Mouse (Mus musculus): ENCODE data around the gene Cct2.

Cct2 gene

DNA sequence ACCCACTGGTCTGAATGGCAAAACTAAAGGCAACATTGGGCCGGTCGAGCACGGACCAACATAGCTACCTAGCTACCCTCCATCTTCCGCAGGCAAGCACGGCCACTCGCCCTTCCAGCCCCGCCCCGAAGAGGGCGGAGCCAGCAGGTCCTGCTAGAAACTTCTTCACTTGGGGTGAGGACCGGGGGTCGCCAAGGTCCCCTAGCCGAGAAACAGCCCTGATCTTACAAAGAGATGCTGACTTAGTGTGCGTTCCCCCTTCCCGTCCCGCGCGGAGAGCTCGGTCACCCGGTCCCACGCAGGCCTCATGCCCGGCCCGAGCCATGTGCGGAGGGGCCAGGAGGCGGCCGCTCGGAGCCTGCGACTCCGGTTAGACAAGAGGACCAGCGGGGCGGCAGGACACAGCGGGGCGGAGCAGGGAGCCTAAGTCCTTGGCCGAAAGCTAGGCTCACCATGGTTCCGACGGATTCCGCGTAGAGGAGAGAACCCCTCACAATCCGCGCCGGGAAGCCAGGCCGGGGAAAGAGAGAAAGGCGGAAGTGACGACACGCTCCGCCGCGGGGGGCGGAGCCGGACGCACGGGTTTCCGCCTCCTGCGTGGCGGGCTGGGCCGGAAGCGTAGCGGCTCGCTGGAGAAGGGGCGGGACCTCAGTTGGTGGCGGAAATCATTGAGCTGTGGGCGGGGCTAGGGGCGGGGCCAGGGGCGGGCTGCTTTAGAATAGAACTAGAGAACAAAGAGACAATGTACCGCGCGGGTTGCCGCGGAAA is at the start of gene Cct2:
TSS of gene Cct2 (minus strand) at position 561 of the 768 bp plus-strand sequence.
- peak; percentile 96 for DNase-seq (ENCODE audit: low spot score)

DNA sequence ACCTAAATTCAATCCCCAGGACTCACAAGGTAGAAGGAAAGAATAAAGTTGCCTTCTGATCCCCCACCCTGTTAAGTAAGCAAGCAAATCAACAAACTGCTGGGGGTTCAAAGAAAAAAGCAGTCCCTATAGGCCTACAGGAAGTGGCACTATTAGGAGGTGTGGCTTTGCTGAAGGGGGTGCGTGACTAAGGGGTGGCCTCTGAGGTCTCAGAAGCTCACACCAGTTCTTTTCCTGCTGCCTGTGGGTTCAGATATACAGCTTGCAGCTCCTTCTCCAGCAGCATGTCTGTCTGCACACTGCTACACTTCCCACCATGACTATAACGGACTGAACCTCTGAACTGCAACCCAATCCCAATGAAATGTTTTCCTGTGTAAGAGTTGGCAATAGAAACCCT is 48.9 kb upstream of the Cct2 start:
- no peak for DNase-seq (ENCODE audit: low spot score)

DNA sequence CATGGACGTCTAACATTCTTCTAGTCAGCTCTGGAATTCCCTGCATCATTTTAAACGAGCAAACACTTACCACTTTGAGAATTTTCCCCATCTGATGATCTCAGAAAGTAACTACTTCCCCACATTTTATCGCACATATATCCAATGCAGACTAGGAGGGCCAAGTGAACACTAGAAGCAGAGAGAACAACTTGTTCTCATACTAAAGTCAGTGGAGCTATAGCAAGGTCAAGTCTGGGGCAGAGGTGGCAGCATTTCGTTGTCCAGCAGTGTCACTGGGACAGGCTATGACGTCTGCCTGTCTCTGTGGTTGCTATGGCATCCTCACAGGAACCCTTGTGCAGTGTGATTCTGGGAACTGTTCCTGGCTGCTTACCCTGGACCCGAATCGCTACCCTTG is 47.8 kb upstream of the Cct2 start:
- DNase-seq (ENCODE audit: low spot score), result no peak

DNA sequence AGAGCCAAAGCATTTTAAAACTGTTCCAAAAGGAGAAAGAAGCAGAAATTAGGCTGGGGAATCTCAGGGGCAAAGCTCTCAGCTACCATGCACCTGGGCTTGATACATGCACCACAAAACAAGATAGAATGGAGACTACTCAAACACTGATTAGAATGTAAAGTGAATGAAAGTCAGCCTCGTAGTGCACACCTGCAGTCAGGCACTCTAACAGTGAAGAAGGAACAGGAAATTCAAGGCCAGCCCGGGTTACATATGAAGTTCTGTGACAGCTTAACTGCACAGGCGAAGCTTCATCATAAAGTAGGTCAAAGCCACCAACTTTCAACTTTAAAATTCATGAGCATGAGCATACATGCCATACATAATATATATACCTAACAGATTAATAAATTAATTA is 46.7 kb upstream of the Cct2 start:
- DNase-seq (ENCODE audit: low spot score), result no peak

DNA sequence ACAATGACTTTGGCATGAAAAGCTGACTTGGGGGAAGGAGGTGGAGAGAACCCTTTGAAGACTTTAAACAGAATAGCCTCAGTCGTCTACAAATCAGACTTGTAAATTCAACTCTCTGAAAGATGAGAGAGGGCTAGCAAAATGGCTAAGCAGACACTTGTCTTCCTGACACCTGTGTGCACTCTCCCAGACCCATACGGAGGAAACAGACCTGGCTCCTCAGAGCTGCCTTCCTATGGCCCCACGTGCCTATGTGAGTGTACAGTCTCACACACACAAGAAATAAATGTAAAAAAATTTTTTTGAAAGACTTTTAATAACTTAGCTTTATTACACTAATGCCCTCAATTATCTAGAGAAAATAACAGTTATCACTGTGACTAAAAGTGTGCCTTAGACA is 43.1 kb upstream of the Cct2 start:
- DNase-seq (ENCODE audit: low spot score), result no peak

DNA sequence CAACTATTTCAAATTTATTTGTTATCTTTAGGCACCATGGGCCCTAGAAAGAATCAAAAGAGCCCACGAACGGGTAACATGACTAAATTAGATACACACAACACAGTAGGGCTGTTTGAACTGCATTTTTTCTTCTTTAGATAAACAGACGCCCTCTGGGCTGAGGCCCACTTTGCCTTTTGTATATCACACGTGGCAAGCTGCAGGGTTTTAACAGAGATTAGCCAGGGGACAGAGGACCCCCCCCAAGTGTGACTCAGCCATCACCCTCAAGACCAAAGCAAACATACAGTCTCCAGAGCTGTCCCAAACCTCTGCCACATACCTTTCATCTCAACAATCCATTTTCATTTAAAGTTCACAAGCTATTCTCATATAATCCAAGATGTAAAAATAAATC is 42.6 kb upstream of the Cct2 start:
- peak; percentile 86 for DNase-seq (ENCODE audit: low spot score)

DNA sequence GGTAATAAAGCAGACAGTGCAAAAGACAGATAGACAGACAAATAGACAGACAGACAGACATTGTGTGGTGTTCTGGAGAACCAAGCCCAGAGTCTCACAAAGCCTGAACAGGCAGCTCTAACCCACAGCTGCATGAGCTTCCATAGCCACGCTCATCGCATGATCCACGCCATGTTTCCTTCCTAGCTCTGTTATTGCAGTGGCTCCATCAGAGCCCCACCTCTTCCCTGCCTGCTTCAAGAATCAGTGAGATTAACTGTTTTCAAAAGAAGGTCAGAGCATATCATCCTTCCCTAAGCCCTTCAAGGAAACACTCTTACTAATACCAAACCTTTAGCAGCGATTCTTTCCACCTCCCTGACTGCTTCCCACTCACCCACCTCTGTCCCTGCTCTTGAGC is 41.4 kb upstream of the Cct2 start:
- DNase-seq (ENCODE audit: low spot score), result peak; percentile 56

DNA sequence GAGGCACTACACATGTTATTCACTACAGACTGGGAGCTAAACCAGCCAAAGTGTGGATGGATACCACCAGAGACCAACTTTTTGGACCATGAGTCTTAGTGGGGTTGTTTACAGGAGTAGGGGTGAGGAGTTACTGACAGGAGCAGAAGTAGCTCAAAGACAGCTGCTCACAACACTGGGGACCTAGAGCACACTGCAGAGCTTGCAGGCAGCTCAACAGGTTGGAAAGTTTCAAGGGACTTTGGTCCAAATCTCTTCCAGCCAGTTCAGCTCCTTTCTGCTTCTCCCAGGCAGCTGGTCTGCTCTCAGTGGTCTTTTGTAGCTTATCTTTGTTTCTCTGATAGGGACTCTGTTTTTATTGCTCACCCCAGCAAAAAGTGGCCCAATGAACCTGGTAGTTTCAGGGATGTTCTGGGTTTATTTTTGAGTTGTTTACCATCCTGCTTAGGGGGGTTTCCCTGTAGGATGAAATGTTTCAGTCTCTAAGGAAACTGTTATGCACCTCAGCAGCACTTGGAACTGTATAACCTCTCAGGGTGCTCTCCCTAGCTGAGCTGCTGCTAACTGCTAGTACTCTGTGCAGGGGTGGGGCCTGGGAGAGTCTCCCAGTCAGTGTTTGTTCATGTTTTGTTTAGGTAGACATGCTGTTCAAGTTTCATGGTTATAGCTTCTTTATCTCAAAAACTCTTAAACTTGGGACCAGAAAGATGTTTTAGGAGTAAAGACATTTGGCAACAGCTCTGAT is 40.4 kb upstream of the Cct2 start:
- no peak for DNase-seq (ENCODE audit: low spot score)

DNA sequence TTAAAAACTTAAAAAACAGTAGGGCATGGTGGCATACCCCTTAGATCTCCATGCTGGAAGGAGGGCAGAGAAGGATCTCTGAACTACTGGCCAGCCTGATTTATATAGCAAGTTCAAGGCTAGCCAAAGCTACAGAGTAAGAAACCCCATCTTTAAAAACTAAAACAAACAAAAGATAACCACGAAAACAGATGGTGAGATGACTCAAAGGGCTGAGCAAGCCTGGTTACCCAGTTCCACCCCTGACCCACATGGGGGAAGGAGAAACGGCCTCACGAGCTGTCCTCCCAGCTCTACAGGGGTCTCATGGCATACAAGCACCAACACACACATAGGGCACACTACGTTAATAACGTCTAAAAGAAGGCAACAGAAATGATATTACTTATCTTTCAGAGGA is 36.6 kb upstream of the Cct2 start:
- no peak for DNase-seq (ENCODE audit: low spot score)

DNA sequence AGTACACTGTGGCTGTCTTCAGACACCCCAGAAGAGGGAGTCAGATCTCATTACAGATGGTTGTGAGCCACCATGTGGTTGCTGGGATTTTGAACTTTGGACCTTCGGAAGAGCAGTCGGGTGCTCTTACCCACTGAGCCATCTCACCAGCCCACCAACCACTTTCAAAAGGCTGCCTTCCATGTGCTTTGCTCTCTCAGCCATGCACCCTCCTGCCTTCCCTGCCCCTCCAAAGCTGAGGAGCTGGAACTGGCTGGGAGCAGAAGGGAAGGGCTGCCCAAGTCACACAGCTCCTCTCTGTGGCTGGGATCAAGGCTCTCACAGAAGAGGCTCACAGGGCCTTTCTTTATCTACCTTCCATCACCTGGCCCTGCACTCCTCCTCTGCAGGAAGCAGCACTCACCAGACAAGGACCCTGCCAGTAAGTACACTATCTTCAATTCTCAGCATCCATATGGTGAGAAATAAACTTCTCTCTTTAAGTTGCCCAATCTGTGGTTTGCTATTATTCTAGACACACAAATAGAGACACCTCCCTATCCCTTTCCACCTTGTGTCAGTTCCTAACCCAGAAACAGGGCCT is 33.6 kb upstream of the Cct2 start:
- peak; percentile 60 for DNase-seq (ENCODE audit: low spot score)

DNA sequence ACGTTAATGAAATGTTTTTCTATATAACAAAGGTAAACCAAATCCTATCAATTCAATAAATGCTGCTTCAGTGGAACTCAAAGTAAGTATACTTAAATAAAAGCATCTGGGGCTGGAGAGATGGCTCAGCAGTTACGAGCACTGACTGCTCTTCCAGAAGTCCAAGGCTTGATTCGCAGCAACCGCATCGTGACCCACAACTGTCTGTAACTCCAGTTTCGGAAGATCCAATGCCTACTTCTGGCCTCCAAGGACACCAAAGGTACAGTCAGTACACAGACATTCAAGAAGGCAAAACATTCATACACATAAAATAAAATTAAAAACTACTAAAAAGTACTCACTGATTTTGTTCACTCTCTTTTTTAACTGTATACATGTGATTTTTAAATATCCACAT is 32.5 kb upstream of the Cct2 start:
- no peak for DNase-seq (ENCODE audit: low spot score)

DNA sequence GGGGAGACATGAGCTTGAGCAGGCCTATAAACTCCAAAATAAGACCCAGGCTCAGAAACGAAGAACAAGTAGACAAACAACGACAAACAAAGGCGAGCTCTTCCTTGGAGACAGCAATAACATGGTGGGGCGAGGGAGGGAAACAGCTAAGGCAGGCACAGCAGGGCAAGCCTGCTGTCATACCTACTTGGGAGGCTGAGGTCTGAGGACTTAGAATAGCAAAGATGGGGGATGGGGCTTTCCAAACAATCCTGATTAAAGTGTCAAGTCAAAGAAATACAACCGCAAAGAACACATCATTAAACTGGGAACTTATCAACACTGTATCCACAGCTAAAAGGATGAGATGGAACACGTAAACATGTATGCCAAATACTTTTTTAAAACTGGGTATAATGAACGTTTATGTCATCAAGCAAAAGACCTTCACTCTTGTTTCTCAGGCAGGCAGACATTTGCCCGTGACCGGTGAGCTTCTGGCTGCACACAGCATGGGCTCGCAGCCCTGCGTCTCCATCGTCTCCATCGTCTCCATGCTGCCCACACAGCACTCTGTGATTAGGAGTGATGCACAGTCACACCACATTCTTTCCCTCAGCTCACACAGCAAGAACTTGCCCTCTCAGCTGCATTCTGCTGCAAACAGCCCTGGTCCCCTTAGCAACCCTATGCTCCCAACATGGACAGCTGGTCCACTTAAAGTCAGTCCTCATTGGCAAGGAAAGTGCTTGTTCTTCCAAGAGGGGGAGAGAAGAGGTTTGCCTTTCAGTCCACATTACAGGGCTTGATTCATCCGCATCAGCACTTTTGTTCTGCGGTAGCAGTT is 31.1 kb upstream of the Cct2 start:
- no peak for DNase-seq (ENCODE audit: low spot score)

DNA sequence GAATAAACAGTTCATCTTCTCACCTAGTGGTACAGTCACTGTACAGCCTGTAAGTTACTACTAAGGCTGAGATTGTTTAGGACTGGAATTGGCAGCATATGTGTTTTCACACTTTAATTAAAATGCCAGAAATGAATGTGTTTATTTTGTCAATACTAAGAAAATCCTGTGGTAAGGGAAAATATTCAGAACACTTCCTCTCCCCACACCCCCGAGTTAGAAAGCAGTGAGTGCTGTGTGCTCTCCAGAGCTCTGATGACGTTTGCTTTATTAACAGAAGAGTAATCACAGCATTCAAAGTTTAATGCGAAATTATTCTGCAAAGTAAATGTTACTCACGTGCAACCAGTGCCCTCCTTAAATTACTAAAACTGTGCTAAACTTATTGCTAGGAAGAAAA is 26.0 kb upstream of the Cct2 start:
- no peak for DNase-seq (ENCODE audit: low spot score)

DNA sequence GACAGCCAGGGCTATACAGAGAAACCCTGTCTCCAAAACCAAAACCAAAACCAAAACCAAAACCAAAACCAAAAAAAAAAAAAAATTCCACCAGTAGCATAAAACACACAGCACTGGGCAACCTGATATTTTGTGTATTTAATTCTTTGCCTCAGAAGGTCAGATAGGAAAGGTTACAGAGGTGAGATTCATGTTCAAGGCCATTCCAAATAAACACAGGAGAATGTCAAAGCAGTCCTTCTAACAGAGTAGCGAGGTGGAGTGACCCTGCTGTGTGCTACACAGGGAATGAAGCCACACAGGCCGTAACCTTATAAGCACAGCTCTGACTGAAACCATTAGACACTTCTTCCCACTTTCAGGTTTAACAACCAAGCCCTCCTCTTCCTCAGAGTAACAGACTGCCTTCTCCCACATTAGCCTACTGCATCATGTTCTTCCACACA is 18.3 kb upstream of the Cct2 start:
- no peak for DNase-seq (ENCODE audit: low spot score)

DNA sequence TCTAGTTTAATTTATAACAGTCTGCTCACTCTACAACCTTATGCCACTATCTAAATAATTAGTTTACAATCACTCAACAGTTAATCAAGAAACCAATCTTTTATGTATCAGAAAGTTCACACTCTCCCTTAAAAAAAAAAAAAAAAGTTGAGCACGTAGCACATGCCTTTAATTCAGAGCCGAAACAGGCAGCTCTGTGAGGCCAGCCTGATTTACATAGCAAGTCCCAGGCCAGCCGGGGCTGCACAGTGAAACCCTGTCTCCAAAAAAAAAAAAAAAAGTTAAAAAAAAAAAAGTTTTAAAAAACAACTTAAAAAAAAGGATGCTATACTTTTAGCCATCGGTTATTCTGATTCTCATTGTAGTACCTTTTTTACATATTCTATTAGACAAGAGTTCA is 17.7 kb upstream of the Cct2 start:
- no peak for DNase-seq (ENCODE audit: low spot score)

DNA sequence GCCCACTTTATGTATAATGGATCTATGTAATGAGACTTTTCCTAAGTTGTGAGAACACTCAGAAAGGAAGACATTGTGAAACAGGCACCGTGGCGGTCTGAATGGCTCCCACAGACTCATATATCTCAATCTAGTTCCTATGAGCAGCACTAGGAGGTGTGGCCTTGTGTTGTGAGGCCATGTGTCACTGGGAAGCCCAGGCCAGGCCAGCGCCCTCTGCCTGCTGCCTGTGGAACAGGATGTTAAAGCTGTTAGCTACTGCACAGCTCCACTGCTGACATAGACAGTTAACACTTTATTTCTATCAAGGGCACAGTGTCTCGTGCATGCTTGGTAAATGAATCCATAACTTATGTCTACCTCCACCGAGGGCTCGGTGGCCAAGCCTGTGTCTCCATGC is 14.7 kb upstream of the Cct2 start:
- DNase-seq (ENCODE audit: low spot score), result peak; percentile 44

DNA sequence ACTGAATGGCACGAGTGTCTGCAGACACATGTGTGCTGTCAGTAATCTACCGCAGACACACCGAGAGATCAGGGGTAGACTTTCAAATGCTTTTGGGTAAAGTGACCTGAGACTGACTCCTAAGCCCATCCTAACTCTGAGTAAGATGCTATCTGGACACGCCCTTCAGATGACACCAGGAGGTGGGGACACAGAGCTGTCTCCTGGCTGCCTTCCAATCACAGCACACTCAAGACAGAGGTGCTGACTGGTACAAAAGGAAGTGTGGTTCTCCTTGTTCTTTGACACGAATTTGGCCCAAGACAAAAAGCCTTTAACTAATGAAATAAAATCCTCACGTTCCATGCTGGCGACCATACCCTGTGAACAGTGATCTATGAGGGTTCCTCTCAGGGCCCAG is 9.6 kb upstream of the Cct2 start:
- DNase-seq (ENCODE audit: low spot score), result no peak

DNA sequence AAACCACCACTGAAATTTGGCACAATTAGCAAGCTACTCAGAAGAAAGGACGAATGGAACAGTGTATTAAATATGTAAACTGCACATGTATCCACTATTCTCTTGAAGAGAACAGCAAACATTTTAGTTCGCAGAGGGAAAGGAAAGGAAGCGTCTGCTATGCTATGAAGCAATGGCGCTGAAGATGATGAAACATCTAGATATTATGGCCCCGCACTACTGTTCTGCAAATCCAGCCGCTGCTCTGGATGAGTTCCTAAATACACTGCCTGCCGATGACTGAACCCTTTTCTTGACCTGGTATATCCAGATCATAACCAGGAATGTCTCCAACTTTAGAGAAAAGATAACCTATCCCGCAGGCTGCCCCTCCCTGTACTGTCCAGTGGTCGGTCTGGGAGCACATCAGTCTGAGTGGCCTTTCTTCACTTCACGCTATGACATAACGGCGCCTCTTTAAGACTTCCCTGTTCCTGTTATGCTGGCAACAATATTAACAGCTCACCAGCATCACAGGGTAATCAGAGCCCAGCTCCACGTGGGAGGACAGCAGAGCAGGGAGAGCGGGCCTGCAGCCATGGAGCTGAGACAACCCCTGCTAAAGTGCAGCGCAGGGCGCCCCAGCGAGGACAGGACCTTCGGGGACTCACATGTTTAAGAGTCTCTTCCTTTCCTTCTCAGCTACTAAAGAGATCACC is 8.7 kb upstream of the Cct2 start:
- DNase-seq (ENCODE audit: low spot score), result no peak

DNA sequence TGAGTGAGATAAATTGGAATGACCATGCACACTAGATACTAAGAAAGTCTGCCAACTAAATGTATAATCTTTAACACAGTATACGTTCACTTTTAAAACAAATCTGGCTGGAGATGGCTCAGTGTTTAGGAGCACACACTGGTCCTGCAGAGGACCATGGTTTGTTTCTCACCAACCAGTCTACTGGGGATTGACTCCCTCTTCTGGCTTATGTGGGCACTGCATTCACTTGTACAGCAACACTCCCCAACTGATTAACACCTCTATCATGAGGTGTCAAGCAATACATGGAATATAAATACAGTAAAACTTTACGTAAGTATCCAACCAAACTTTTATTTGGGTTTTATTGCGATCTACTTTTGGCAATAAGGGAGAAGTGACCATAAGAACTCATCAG is 5.5 kb upstream of the Cct2 start:
- no peak for DNase-seq (ENCODE audit: low spot score)

DNA sequence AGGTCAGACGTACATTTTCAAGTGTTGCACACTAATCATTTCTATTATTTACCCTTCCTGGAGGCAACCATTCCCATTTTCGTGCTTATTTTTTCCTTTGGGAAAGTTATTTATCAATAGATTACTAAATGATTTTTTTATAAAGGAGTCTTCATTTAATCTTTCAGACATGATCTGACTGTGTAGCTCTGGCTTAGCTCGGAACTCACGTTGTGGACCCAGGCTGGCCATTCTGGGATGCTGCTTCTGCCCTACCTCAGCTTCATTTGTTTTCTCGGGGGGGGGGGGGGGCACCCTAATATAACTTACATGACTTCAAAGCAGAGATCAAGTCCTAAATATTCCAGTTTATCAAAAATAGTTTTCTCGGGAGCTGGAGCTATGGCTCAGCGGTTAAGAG is 462 bp upstream of the Cct2 start:
- no peak for DNase-seq (ENCODE audit: low spot score)

DNA sequence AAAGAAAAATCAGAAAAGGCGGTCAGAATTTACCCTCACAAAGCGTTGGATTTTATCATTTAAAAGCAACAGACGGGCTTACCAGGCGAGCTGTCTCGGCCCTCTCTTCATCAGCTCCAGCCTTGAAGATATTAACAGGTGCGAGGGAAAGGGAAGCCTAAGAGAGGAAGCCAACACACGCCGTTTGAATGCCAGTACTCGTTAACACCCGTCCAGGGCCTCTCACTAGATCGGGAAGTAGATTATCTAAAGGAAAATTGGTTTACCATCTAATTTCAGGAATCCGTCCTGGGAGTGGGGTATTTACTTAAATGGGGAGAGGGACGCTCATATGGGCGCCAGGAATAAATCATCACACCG is 740 bp downstream of the Cct2 start:
- DNase-seq (ENCODE audit: low spot score), result no peak

DNA sequence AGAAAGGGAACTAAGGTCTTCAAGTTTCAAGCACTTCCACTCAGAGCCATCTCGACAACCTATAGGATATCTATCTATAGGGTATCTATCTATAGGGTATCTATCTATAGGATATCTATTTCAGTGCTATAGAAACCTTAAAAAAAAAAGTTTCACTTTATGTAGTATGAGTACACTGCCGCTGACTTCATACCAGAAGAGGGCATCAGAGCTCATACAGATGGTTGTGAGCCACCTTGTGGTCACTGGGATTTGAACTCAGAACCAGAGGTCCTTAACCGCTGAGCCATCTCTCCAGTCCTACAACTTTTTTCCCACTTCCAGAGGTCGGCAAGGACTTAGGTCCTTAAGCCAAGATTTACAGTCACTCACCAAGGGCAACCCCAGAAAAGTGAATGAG is 7.9 kb downstream of the Cct2 start:
- DNase-seq (ENCODE audit: low spot score), result no peak
